Mouse (Mus musculus): Measurements from ENCODE around the gene Myadm.

Myadm gene

GRCm38 (mm10) chr7:3301628-3302555, 13.0 kb downstream of the Myadm start:
- no peak for TF ChIP-seq GATA4 (IDR thresholded peaks at IDR 0.05; ENCODE audit: insufficient replicate concordance, low read length)

GRCm38 (mm10) chr7:3302556-3303275, 13.8 kb downstream of the Myadm start:
- no peak for TF ChIP-seq GATA4 (IDR thresholded peaks at IDR 0.05; ENCODE audit: insufficient replicate concordance, low read length)

- TF ChIP-seq GATA4 (IDR thresholded peaks at IDR 0.05; ENCODE audit: insufficient replicate concordance, low read length) = no peak
Observed at GRCm38 (mm10) chr7:3303276-3303781, 14.4 kb downstream of the Myadm start.

- TF ChIP-seq GATA4 (IDR thresholded peaks at IDR 0.05; ENCODE audit: insufficient replicate concordance, low read length) = no peak
Observed at GRCm38 (mm10) chr7:3303789-3304188, 14.9 kb downstream of the Myadm start.

- TF ChIP-seq GATA4 (IDR thresholded peaks at IDR 0.05; ENCODE audit: insufficient replicate concordance, low read length) = no peak
Observed at GRCm38 (mm10) chr7:3304298-3304697, 15.4 kb downstream of the Myadm start.

- no peak for TF ChIP-seq GATA4 (IDR thresholded peaks at IDR 0.05; ENCODE audit: insufficient replicate concordance, low read length)
Observed at GRCm38 (mm10) chr7:3306400-3306799, 17.5 kb downstream of the Myadm start.

- TF ChIP-seq GATA4 (IDR thresholded peaks at IDR 0.05; ENCODE audit: insufficient replicate concordance, low read length) = no peak
Observed at GRCm38 (mm10) chr7:3308646-3309045, 19.8 kb downstream of the Myadm start.

- TF ChIP-seq GATA4 (IDR thresholded peaks at IDR 0.05; ENCODE audit: insufficient replicate concordance, low read length) = no peak
Observed at GRCm38 (mm10) chr7:3310233-3310632, 21.4 kb downstream of the Myadm start.

GRCm38 (mm10) chr7:3313571-3313970, 24.7 kb downstream of the Myadm start:
- no peak for TF ChIP-seq GATA4 (IDR thresholded peaks at IDR 0.05; ENCODE audit: insufficient replicate concordance, low read length)

- TF ChIP-seq GATA4 (IDR thresholded peaks at IDR 0.05; ENCODE audit: insufficient replicate concordance, low read length) = no peak
Observed at GRCm38 (mm10) chr7:3314121-3314520, 25.2 kb downstream of the Myadm start.

- TF ChIP-seq GATA4 (IDR thresholded peaks at IDR 0.05; ENCODE audit: insufficient replicate concordance, low read length) = no peak
Observed at GRCm38 (mm10) chr7:3317704-3318103, 28.8 kb downstream of the Myadm start.

- no peak for TF ChIP-seq GATA4 (IDR thresholded peaks at IDR 0.05; ENCODE audit: insufficient replicate concordance, low read length)
Observed at GRCm38 (mm10) chr7:3320856-3321255, 32.0 kb downstream of the Myadm start.

- no peak for TF ChIP-seq GATA4 (IDR thresholded peaks at IDR 0.05; ENCODE audit: insufficient replicate concordance, low read length)
Observed at GRCm38 (mm10) chr7:3323826-3324225, 34.9 kb downstream of the Myadm start.

GRCm38 (mm10) chr7:3327961-3328360, 39.1 kb downstream of the Myadm start:
- TF ChIP-seq GATA4 (IDR thresholded peaks at IDR 0.05; ENCODE audit: insufficient replicate concordance, low read length) = no peak

GRCm38 (mm10) chr7:3329776-3330546, 41.1 kb downstream of the Myadm start:
- TF ChIP-seq GATA4 (IDR thresholded peaks at IDR 0.05; ENCODE audit: insufficient replicate concordance, low read length) = no peak

All from liver, adult (tissue).